Mouse (Mus musculus): Measurements from ENCODE around the gene Il10rb.

DNA sequence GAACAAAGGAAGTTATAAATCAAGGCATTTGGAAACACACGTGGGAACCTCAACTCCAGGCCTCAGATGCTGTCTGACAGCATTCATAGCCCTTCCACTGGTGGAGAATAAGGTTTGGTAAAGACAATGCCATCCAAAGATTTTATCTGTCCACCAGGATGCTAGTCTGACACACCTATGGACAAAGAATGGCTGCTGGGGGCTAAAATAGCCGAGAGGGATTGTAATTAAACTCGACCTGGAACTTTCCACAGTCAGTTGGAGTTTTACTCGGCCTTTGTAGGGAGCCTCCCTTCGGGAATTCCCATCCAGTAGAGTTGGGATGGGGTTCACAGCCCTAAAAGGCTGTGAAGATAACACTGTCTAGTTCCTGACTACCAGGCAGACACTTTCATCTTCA lies 21.5 kb downstream of the Il10rb start:
- TF ChIP-seq POLR2A (IDR thresholded peaks at IDR 0.05; ENCODE audit: borderline replicate concordance, extremely low read depth, low read depth, low read length), result no peak
- TF ChIP-seq CTCF (IDR thresholded peaks at IDR 0.05; ENCODE audit: insufficient read depth, low read length), result no peak

Measured in lung, adult 2 months (tissue).